Mouse (Mus musculus): ENCODE results near the gene Pygo1.

GRCm38 (mm10) chr9:72894796-72895352 lies 30.6 kb upstream of the Pygo1 start:
- TF ChIP-seq CTCF (IDR thresholded peaks at IDR 0.05; ENCODE audit: insufficient read depth, low read length) = no peak
- no peak for TF ChIP-seq POLR2A (IDR thresholded peaks at IDR 0.05; ENCODE audit: borderline replicate concordance, extremely low read depth, low read depth, low read length)

All from lung, adult 2 months (tissue).